Mouse (Mus musculus): Measurements from ENCODE around the gene Sfswap.
A peak's percentile ranks its signal among the peaks of the same experiment; 100 is the strongest.
"Not testable (repeated sequence)": the region's sequence is repeated elsewhere in the genome, so short reads cannot be mapped to it uniquely, and the experiment has no call there.

Gene Sfswap

DNA sequence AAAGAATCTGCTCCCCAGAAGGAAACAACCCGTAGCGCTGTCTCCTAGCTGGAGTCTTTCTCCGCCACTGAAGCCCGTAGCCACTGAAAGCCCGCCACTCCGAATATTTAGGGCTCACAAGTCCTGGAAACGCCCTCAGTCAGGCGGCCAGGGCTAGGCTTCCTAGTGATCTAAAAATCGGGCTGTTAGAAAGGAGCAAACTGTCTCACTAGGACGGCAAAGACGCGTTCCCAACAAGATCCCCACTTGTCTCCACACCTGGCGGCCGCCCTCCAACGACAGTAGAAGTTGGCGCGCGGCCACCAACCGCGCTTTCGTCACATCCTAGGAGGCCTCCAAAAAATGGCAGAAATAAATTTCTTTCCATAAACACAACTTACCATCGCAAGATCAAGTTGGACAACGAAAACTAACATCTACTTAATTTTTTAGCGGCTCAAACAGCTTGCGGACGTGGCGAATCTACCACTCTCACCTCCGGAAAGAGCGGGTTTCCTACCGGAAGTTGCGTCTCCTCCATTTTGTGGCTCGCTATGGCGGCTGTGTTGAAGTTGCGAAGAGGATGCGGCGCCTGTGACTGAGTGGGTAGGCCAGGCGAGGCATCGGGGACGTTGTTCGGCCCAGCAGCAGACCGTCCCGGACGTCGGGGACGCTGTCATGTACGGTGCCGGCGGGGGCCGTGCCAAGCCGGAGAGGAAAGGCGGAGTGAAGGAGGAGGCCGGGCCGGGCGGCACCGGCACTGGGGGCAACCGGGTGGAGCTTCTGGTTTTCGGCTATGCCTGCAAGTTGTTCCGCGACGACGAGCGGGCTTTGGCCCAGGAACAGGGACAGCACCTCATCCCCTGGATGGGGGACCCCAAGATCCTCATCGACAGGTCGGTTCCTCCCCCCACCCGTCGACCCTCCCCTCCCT is at the start of gene Sfswap:
Gene Sfswap, plus strand, starts transcription at position 500 of the 913 bp plus-strand sequence.
- no peak for DNase-seq (ENCODE audit: extremely low read depth, low read depth, low spot score)

DNA sequence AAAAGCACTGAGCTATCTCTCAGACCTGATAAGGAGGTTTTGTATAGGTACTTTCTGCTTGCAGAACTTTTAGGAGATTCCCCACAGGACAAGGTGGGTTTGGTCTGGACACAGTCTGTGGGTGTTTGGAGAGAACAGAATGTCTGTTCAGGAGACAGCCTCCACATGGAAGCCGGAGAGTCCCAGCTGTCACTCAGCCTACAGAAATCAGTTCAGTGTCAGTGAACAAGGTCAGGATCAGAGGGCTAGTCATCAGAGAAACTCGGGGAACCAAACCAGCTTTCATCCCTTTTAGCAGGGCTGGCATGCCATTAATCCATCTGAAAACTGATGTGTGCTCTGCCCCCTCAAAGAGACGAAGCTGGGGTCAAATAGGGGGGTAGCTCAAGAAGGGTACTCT is 48.5 kb upstream of the Sfswap start:
- DNase-seq (ENCODE audit: extremely low read depth, low read depth, low spot score): no peak

DNA sequence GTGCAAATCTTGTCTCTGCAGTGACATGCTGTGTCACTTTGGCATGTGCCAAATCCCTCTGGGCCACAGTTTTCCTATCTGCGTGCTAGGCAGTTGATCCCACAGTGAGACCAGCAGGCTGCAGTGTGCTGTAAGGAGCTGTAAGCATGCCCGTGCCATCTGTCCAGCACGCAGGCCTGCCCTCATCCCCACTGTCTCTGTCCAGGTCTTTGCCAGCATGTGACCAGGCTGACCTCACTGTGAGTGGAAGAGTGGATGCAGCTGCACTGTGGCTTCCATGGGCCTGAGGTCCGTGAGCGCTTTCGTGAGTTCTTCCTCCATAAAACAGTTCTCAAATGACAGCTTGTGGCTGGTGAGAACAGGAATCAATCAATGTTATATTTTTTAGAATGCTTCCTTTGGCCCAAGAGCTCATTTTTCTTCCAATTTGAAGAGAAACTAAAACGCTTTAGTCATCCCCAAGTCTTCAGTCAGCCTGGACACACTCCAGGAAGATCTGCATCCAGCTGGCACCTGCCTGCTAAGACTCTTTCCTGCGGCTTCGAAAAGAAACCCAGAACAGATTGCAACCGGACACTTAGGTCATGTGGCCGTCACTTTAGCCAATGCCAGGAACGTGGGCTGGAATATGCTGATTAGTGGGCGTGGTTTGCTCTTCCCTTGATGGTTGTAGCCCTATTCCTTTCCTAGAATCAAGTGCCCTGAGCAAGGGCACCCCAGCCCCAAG is 46.1 kb upstream of the Sfswap start:
- DNase-seq (ENCODE audit: extremely low read depth, low read depth, low spot score): peak; percentile 19

DNA sequence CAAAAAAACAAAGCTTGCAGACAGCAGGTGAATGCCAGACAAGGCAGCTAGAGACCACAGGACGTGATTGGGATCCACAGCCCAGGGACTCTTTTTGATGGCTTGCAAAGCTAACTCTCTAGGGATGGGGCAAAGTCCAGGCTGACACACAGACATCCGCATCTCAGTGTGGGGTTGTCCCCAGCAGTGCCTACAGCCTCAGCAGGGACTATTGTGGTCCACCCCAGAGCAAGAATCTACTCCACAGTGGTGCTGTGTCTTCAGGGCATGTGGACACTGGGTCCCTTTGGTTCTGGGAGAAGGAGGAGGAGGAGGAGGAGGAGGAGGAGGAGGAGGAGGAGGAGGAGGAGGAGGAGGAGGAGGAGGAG is 45.5 kb upstream of the Sfswap start:
- no peak for DNase-seq (ENCODE audit: extremely low read depth, low read depth, low spot score)

DNA sequence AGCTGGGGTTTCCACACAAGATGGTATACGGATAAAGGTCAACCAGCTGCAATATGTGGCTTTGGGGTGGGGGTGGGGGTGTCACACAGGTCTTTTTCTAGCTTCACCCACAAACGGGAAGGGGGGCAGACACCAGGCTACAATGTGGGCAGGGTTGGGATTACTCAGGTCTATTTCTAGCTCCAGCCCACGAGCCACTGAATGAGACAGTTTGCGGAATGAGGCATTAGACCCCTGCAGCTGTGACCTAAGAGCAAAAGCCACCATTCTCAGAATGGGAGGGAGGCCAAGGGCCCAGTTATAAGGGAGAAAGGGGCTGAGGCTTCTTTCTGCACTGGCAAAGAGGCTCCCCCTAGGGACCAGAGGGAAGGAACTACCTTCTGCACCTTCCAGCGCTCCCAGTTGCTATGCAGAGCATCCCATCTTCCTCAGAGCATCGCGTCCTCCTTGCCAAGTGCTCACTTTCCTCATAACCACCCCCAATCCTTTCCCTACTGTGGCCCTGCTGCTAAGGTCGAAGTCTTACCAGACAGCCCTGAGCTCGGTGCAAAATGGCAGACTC is 44.4 kb upstream of the Sfswap start:
- no peak for DNase-seq (ENCODE audit: extremely low read depth, low read depth, low spot score)

DNA sequence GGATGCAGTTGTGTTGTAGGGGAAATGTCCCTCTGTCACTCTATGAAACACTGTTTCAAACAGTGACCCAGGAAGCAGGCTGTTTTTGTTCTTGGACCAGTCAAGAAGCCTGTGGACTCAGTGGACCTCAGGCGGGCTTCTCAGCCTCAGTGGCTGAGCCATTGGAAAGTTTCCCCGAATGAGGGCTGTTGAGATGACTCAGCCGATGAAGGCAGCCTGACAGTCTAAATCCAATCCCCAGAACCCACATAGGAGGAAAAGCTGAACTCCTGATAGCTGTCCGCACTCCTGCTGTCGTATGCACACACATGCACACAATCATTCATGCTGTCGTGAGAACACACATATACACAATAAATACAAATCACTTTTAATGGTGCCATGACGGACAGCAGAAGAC is 42.9 kb upstream of the Sfswap start:
- DNase-seq (ENCODE audit: extremely low read depth, low read depth, low spot score): no peak

DNA sequence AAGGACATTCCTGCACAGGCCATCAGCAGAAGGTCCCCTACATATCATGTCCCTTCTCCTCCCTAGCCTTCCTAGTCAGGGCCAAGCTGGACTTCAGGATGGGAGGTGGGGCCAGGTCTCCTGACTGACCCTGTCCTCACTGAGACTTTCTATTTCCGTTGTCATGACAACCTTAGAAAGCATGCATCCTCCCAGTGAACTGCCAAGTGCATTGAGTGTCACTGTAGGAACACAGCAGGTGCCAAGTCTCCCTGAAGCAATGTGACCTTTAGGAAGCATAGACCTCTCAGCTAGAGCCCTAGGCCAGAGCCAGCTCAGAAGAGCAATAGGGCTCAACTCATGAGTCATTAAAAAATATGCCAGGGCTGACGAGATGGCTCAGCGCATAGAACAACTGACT is 42.5 kb upstream of the Sfswap start:
- no peak for DNase-seq (ENCODE audit: extremely low read depth, low read depth, low spot score)

DNA sequence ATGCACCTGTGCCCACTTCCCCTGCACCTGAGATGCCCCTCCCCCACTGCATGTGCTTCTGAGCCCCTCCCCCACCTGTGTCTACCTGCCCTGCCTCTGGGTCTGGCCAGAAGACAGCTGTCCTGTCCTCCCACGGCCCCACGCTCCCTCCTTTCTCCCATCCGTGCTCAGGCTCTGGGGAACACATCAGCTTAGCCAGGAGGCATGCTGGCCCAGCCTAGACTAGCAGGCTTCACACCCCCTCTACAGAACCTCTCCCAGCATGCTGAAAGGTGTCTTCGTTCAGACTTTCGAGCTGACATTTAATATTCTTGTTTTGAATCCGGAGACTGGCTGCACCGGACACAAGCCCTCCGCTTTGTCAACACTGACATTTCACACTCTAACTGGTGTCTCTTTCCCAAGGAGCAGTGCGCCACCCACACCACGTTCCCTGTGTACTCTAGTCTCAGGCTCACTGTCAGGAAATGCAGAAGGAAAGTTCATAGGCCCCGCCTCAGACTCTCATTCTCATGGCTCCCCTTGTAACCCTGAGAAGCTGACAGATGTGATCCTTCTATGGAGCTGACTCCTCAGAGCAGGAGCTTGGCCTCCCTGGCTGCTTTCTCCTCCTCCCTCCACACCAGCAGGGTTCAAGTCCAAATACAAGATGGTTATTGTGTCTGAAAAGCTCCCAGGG is 40.1 kb upstream of the Sfswap start:
- no peak for DNase-seq (ENCODE audit: extremely low read depth, low read depth, low spot score)

DNA sequence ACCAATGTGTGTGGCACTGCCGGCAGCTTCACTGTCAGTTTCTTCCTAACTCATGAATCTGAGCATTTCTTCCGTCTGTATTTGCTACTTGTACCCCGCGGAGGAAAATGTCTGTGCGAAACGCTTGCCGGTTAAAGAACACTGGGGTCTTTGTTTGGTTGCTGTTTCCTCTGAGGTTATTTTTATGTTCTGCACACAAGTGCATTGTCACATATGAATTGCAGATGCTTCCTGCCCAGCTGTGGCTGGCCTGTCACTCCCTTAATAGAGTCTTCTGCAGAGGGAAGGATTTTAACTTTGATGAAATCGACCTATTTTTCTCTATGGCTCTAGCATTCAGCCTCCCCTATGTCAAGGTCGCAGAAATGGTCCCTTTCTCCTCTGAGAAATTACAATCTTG is 37.4 kb upstream of the Sfswap start:
- not testable (repeated sequence) for DNase-seq (ENCODE audit: extremely low read depth, low read depth, low spot score)

DNA sequence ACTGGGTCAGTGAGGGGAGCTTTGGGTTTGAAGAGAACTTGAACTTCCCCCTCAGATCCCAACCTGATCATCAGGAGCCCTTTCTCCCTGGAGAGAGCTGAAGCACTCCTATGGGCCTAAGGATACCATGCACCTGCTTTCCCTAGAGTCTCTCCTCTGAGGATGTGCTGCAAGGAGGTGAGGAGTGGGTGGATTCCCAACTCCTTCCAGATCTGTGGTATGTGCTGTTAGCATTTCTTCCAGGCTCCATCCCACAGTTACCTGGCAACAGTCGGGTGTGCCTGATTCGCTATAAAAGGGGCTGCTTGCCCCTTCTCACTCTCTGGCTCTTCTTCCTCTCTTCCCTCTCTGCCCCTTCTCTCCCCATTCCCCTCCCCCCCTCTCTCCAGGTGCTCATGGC is 35.2 kb upstream of the Sfswap start:
- DNase-seq (ENCODE audit: extremely low read depth, low read depth, low spot score): no peak

DNA sequence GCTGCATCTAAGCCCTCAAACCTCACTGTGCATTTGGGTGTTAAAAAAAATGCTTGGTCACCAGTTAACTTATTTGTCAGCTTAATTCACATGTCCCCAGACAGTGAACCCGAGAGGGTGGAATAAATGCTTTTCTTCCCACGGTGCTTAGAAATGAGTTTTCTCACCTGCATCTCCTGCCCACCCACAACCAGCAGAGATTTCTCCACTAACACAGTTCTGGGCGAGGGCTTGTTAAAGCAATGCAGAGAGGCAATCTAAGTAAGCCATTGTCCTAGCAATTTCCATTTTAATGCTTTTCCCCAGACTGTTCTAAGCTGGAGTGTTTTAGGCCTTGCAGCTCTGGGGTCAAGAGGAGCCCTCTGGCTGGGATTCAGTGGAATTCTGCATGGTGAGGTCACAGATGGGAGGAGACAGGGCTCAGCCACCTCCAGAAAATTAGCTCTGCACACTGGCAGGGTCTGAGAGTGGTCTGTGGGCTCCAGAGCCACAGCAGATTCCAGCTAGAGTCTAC is 25.4 kb upstream of the Sfswap start:
- no peak for DNase-seq (ENCODE audit: extremely low read depth, low read depth, low spot score)

DNA sequence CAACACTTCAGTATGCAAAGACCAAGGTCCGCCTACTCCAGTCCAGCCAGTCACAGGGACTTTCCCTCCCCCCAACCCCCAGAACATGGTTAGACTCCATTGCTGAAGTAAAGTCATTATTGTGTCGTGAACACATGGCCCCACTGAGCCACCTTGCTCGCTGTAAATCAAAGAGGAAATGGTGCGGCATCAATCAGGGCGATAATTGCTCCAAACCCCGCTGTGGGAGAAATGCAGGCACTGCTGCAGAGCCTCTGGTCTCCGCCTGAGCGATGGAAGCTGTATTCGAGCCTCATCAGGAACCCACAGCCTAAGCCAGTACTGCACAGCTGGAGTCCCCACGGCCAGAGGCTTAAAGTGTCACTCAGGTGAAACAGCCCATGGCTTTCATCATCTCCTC is 11.1 kb upstream of the Sfswap start:
- DNase-seq (ENCODE audit: extremely low read depth, low read depth, low spot score): no peak

DNA sequence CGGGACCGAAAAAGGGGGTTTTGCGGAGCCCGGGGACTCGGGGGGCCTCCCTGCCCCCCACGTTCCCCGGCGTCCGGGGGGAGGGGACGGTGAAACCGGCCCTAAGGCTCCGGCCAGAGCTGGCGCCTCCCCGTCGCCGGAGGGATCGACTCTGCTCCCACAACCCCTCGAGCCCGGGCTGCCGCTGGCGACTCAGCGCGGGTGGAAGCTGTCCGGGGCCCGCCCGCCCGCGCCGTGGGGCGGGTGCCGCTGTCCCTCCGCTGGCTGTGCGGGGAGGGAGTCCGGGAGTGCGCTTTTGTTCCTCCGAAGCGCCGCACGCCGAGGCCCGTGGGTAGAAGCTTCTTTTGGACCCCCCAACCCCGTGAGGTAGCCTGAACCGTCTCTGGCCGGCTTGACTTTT is 650 bp downstream of the Sfswap start:
- DNase-seq (ENCODE audit: extremely low read depth, low read depth, low spot score): no peak

DNA sequence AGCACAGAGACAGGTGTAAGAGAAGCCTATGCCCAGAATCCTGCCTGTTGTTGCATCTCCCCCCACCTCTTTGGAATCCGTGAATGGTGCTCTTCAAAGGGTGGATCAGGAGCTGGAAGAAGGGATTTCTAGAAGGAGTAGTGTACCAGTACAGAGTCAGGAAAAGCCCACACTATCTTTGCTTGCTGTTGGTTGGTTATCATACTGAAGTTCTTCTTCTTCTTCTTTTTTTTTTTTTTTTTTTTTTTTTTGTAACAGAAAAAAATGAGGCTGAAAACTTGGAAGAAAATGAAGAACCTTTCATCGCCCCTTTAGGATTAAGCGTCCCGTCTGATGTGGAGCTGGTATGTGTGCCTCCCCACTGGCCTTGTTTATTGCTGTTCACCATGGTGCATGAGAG is 5.9 kb downstream of the Sfswap start:
- no peak for DNase-seq (ENCODE audit: extremely low read depth, low read depth, low spot score)

DNA sequence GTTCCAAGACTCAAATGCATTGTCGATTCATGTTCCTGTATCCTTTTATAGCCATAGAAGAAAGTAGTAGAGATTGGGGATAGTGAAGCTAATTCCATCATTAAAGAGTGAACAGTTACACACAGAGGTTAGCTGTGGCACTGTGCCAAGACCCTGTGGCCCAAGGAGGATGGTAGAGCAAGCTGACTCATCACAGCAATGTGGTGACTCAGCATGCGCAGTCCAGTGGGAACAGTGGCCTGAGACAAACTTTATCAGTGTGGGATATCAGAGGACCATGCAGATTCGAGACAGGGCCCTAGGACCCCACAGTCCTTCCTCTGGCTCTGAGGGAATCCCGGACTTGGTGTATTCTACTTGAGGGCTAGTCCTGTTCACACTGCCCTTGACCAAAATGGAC is 17.2 kb downstream of the Sfswap start:
- no peak for DNase-seq (ENCODE audit: extremely low read depth, low read depth, low spot score)

DNA sequence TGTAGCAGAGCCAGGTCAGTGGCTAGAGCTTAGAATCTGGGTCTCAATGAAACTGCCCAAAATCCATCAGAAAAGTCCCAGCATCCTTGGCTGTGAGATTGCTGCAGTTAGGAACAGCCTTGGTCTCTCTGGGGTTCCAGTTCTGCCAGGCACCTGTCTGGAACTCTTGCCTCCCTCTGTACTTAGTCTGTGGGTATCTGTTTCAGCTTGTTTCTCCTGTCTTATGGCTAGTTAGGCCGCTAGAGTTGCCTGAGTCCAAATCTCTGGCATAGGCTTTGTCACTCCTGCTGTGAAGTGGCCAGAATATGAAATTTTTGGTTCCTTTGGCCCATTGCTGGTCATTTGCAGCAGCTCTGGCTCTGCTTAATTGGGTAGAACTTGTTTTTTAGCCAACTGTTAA is 17.8 kb downstream of the Sfswap start:
- no peak for DNase-seq (ENCODE audit: extremely low read depth, low read depth, low spot score)

DNA sequence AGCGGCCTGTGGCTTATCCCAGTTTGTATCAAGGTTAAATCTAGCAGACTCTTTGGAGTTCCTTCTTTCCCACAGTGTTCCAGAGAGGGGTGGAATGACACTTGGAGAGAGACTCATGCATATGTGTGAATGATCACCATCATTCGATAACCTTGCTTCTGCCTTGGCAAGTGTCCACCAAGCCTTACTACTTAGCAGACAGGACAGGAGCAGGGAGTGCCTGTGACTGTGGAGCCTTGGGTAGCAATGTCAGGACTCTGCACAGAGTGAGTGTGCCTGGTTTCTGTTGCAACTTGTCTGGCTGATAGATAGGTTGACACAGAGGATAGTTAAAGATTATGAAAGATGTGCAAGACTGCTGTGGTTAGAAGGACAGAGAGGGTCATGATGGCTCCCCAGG is 18.6 kb downstream of the Sfswap start:
- DNase-seq (ENCODE audit: extremely low read depth, low read depth, low spot score): no peak

DNA sequence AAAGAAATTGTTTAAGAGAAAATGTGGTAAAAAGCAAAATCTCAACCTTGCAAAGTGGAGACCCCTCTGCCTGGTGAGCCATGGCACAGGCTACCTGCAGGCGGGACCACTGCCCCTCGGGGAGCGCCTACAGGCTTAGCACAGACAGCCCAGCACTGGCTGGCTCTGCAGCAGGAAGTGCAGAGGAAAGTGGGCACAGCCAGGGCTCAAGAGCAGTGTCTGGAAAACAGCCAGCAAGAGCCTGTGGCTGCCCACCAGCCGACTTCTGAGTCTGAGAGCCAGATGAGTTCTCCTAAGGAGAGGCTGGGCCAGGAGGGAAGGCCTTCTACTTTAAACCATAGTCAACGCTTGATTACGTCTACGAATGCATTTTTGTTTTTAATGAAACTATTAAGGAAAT is 20.5 kb downstream of the Sfswap start:
- DNase-seq (ENCODE audit: extremely low read depth, low read depth, low spot score): no peak

DNA sequence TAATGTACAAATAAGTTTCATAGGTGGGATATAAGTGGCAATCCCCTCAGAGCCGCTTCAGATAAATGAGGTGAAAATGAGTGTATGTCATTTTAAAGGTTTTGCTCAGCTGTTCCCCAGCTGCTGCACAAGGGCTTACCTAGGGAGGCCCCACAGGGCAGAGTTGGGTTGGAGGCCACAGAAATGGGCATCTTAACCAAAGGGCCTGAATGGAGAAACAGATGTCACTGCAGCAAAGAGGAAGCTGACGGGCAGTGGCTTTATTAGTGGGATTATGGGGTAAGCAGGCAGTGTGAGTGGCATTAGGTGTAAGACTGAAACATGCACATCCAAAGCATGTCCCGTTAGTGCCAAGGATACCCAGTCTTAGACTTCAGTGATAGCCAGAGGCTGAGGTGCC is 20.9 kb downstream of the Sfswap start:
- no peak for DNase-seq (ENCODE audit: extremely low read depth, low read depth, low spot score)

DNA sequence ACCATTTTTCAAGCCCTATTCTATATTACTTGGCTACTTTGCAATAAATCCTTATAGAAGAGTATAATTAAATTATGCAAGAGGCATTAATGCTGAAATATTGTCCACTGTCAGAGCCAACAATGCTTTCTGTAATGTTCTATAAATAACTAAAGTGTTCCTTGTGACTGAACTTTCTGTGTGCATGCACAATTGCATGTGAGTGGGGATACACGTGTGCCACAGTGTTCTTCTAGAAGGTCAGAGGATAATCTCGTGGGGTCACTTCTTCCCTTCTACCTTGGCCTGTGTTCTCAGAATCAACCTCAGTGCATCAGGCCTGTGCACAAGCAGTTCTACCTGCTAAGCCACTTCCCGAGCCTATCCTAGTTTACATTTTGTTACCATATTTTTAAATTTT is 22.1 kb downstream of the Sfswap start:
- no peak for DNase-seq (ENCODE audit: extremely low read depth, low read depth, low spot score)

DNA sequence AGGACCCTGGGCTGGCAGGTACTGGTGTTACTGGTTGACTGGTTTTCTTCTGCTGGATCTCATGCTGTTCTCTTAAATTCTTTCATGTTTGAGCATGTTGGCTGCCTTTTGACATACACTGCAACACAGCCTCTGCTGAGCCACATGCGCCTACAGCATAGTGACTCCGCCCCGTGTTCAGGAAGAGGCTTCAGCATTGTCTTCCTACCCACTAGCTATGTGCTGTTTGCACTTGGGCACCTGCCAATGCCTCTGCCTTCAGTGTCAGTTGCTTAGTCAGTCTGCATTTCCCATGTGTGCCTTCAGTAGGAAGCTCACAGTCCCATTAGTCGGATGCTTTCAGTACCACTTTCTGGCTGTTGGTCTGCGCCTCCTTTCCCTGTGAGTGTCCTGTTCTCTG is 23.7 kb downstream of the Sfswap start:
- peak; percentile 91 for DNase-seq (ENCODE audit: extremely low read depth, low read depth, low spot score)

All from fat pad, adult 2 months (tissue).